Mouse (Mus musculus): Measurements from ENCODE around the gene Neurl2. TPM values are rescaled to one million over a fixed set of nuclear protein-coding genes. Genes with fewer than 3 reads are reported as not detected.
A peak's percentile ranks its signal among the peaks of the same experiment; 100 is the strongest.
"Not testable (repeated sequence)": the region's sequence is repeated elsewhere in the genome, so short reads cannot be mapped to it uniquely, and the experiment has no call there.

Neurl2 gene
- polyA plus RNA-seq, 1 experiment from 2014 or later = 9.0 TPM

- ATAC-seq (ENCODE audit: insufficient number of reproducible peaks, low FRiP score, low TSS enrichment, low read depth) = peak; percentile 77
- Histone ChIP-seq H3K36me3 (peaks cover 5% of the 10 kb centered on the region), H3K9ac (peak within 1 kb of the TSS; percentile 39), H3K4me2 (replicated peaks) (peak within 1 kb of the TSS; percentile 97), H3K27me3 (peaks cover 11% of the 10 kb centered on the region), H3K4me1 (peaks cover 43% of the 10 kb centered on the region), H3K9me3 (replicated peaks) (no peaks in the 10 kb centered on the region), H3K27ac (replicated peaks) (peak within 1 kb of the TSS; percentile 88), H3K4me3 (replicated peaks) (peak within 1 kb of the TSS; percentile 61)
- WGBS = 0% methylated on average over 44 of the region's 47 CpGs
Measured at GRCm38 (mm10) chr2:164857101-164857821, 24.0 kb upstream of the Neurl2 start, which contains the start of gene Pltp. Gene Pltp (minus strand): TSS chr2:164857711.

GRCm38 (mm10) chr2:164856309-164857100 lies 23.2 kb upstream of the Neurl2 start:
- peak; percentile 36; the same call in 1 of the 2 replicates for ATAC-seq (ENCODE audit: insufficient number of reproducible peaks, low FRiP score, low TSS enrichment, low read depth)
- Histone ChIP-seq H3K4me1 (peaks cover 35% of the 10 kb centered on the region), H3K9me3 (replicated peaks) (no peaks in the 10 kb centered on the region), H3K4me3 (replicated peaks) (peak overlapping the region; percentile 61), H3K36me3 (peaks cover 12% of the 10 kb centered on the region), H3K27ac (replicated peaks) (peak overlapping the region; percentile 88), H3K4me2 (replicated peaks) (peak overlapping the region; percentile 97), H3K27me3 (peaks cover 11% of the 10 kb centered on the region), H3K9ac (peak overlapping the region; percentile 39; the same call in 1 of the 2 replicates)
- WGBS = 1% methylated on average over 42 of the region's 42 CpGs

GRCm38 (mm10) chr2:164855572-164855971 lies 22.3 kb upstream of the Neurl2 start:
- peak overlapping the region; percentile 97 for H3K4me2 ChIP-seq (replicated peaks)
- WGBS = 75% methylated on average over 5 of the region's 5 CpGs

GRCm38 (mm10) chr2:164850061-164850460 lies 16.8 kb upstream of the Neurl2 start:
- ATAC-seq (ENCODE audit: insufficient number of reproducible peaks, low FRiP score, low TSS enrichment, low read depth) = no peak
- Histone ChIP-seq H3K4me1 (no peaks in the 10 kb centered on the region), H3K4me2 (replicated peaks) (no peak overlapping the region), H3K36me3 (peaks cover 38% of the 10 kb centered on the region), H3K4me3 (replicated peaks) (no peak overlapping the region), H3K27me3 (peaks cover 5% of the 10 kb centered on the region), H3K27ac (replicated peaks) (no peak overlapping the region), H3K9ac (no peak overlapping the region), H3K9me3 (replicated peaks) (no peaks in the 10 kb centered on the region)
- WGBS = 86% methylated on average over 8 of the region's 8 CpGs

More at GRCm38 (mm10) chr2:164855572-164855971, 22.3 kb upstream of the Neurl2 start:
- not testable (repeated sequence) for H3K9me3 ChIP-seq (replicated peaks); H3K9ac ChIP-seq; ATAC-seq (ENCODE audit: insufficient number of reproducible peaks, low FRiP score, low TSS enrichment, low read depth); H3K27ac ChIP-seq (replicated peaks)
- peaks cover 11% of the 10 kb centered on the region for H3K27me3 ChIP-seq
- peaks cover 30% of the 10 kb centered on the region for H3K4me1 ChIP-seq
- peaks cover 21% of the 10 kb centered on the region for H3K36me3 ChIP-seq
- peak overlapping the region; percentile 61; the same call in 1 of the 2 replicates for H3K4me3 ChIP-seq (replicated peaks)

- H3K9me3 ChIP-seq (replicated peaks) = no peaks in the 10 kb centered on the region
- H3K9ac ChIP-seq = no peak overlapping the region
- peaks cover 27% of the 10 kb centered on the region; the same call in 1 of the 2 replicates for H3K36me3 ChIP-seq
- no peaks in the 10 kb centered on the region for H3K27me3 ChIP-seq
- no peak overlapping the region for H3K4me3 ChIP-seq (replicated peaks)
- ATAC-seq (ENCODE audit: insufficient number of reproducible peaks, low FRiP score, low TSS enrichment, low read depth) = no peak
- H3K27ac ChIP-seq (replicated peaks) = no peak overlapping the region
- no peak overlapping the region for H3K4me2 ChIP-seq (replicated peaks)
- no peaks in the 10 kb centered on the region for H3K4me1 ChIP-seq
- 53% methylated on average over 3 of the region's 3 CpGs for WGBS
Measured at GRCm38 (mm10) chr2:164845782-164846181, 12.5 kb upstream of the Neurl2 start.

- Histone ChIP-seq H3K9ac (no peak overlapping the region), H3K27ac (replicated peaks) (no peak overlapping the region), H3K4me1 (peaks cover 23% of the 10 kb centered on the region), H3K27me3 (no peaks in the 10 kb centered on the region), H3K4me2 (replicated peaks) (peak overlapping the region; percentile 99), H3K4me3 (replicated peaks) (peak overlapping the region; percentile 58; the same call in 1 of the 2 replicates), H3K36me3 (peaks cover 33% of the 10 kb centered on the region), H3K9me3 (replicated peaks) (no peaks in the 10 kb centered on the region)
- 86% methylated on average over 4 of the region's 4 CpGs for WGBS
- no peak for ATAC-seq (ENCODE audit: insufficient number of reproducible peaks, low FRiP score, low TSS enrichment, low read depth)
Measured at GRCm38 (mm10) chr2:164835164-164835563, 1.9 kb upstream of the Neurl2 start.

GRCm38 (mm10) chr2:164834531-164834930 lies 1.3 kb upstream of the Neurl2 start:
- no peak for ATAC-seq (ENCODE audit: insufficient number of reproducible peaks, low FRiP score, low TSS enrichment, low read depth)
- Histone ChIP-seq H3K9ac (peak overlapping the region; percentile 37), H3K27ac (replicated peaks) (no peak overlapping the region; the same call in 1 of the 2 replicates), H3K4me1 (peaks cover 23% of the 10 kb centered on the region), H3K27me3 (no peaks in the 10 kb centered on the region), H3K36me3 (peaks cover 27% of the 10 kb centered on the region), H3K4me3 (replicated peaks) (peak overlapping the region; percentile 58), H3K9me3 (replicated peaks) (no peaks in the 10 kb centered on the region), H3K4me2 (replicated peaks) (peak overlapping the region; percentile 99)
- WGBS = 46% methylated on average over 8 of the region's 8 CpGs

GRCm38 (mm10) chr2:164832748-164833301 lies 431 bp downstream of the Neurl2 start, which contains the start of gene Ctsa:
Gene Ctsa (plus strand): TSS chr2:164832873.
- Histone ChIP-seq H3K27me3 (no peaks in the 10 kb centered on the region), H3K9me3 (replicated peaks) (no peaks in the 10 kb centered on the region), H3K27ac (replicated peaks) (peak within 1 kb of the TSS; percentile 91), H3K4me3 (replicated peaks) (peak within 1 kb of the TSS; percentile 58), H3K36me3 (peaks cover 19% of the 10 kb centered on the region), H3K9ac (peak within 1 kb of the TSS; percentile 37), H3K4me1 (peaks cover 23% of the 10 kb centered on the region), H3K4me2 (replicated peaks) (peak within 1 kb of the TSS; percentile 99)
- under 1% methylated on average over 35 of the region's 35 CpGs for WGBS
- peak; percentile 68 for ATAC-seq (ENCODE audit: insufficient number of reproducible peaks, low FRiP score, low TSS enrichment, low read depth)

- Histone ChIP-seq H3K36me3 (peaks cover 24% of the 10 kb centered on the region), H3K27ac (replicated peaks) (peak overlapping the region; percentile 91), H3K4me3 (replicated peaks) (peak overlapping the region; percentile 58), H3K4me1 (peaks cover 23% of the 10 kb centered on the region), H3K9ac (0 out of 2 replicates have a peak overlapping the region, but pooled peaks have one; percentile 37), H3K27me3 (no peaks in the 10 kb centered on the region), H3K4me2 (replicated peaks) (peak overlapping the region; percentile 99), H3K9me3 (replicated peaks) (no peaks in the 10 kb centered on the region)
- ATAC-seq (ENCODE audit: insufficient number of reproducible peaks, low FRiP score, low TSS enrichment, low read depth) = no peak
- WGBS = 61% methylated on average over 16 of the region's 16 CpGs
Measured at GRCm38 (mm10) chr2:164832032-164832747, 1.1 kb downstream of the Neurl2 start.

GRCm38 (mm10) chr2:164831029-164831428 lies 2.2 kb downstream of the Neurl2 start:
- H3K9me3 ChIP-seq (replicated peaks) = no peaks in the 10 kb centered on the region
- no peak overlapping the region for H3K27ac ChIP-seq (replicated peaks)
- 86% methylated on average over 10 of the region's 10 CpGs for WGBS
- no peak overlapping the region for H3K4me3 ChIP-seq (replicated peaks)
- H3K36me3 ChIP-seq = peaks cover 25% of the 10 kb centered on the region
- H3K9ac ChIP-seq = no peak overlapping the region
- H3K4me2 ChIP-seq (replicated peaks) = no peak overlapping the region
- no peaks in the 10 kb centered on the region for H3K27me3 ChIP-seq
- peaks cover 23% of the 10 kb centered on the region for H3K4me1 ChIP-seq
- no peak for ATAC-seq (ENCODE audit: insufficient number of reproducible peaks, low FRiP score, low TSS enrichment, low read depth)
